Mouse (Mus musculus) G1E (cell line): ENCODE measurements around the gene Atg14.
"Not testable (repeated sequence)": the region's sequence is repeated elsewhere in the genome, so short reads cannot be mapped to it uniquely, and the experiment has no call there.

Experiments used
- CTCF ChIP-seq: IDR thresholded peaks from 2 replicates; pipeline ENCODE4 v1.5.1; 2012; ENCODE audit warnings: low read depth, low read length, inconsistent platforms, mixed read lengths
- GATA1 ChIP-seq: IDR thresholded peaks from 2 replicates; pipeline ENCODE4 v1.6.1; 2012; ENCODE audit warnings: borderline replicate concordance, low read length, inconsistent platforms, mixed read lengths

- TF ChIP-seq GATA1, CTCF: not testable (repeated sequence)
These were observed 40.9 kb downstream of the Atg14 start for GRCm38 (mm10) chr14:47529592-47529991.
